Mouse (Mus musculus) retina, postnatal 7 days (tissue): Measurements from ENCODE around the gene Dusp2.

Experiments used
- DNase-seq: peaks from one replicate; pipeline ENCODE4 v3.0.0-alpha.2; 2012; ENCODE audit warnings: low read depth, low spot score

The Dusp2 gene

GRCm38 (mm10) chr2:127367126-127367820, 31.3 kb downstream of the Dusp2 start:
- DNase-seq = no peak

GRCm38 (mm10) chr2:127369703-127370376, 33.9 kb downstream of the Dusp2 start:
- no peak for DNase-seq

GRCm38 (mm10) chr2:127370561-127371483, 34.9 kb downstream of the Dusp2 start:
- no peak for DNase-seq

GRCm38 (mm10) chr2:127371484-127371861, 35.5 kb downstream of the Dusp2 start:
- DNase-seq = no peak

GRCm38 (mm10) chr2:127372082-127372481, 36.1 kb downstream of the Dusp2 start:
- no peak for DNase-seq

- DNase-seq = no peak
These were observed 38.2 kb downstream of the Dusp2 start for GRCm38 (mm10) chr2:127374131-127374530.

- DNase-seq = no peak
These were observed 39.1 kb downstream of the Dusp2 start for GRCm38 (mm10) chr2:127375087-127375486.

- peak; percentile 25 for DNase-seq
These were observed 39.9 kb downstream of the Dusp2 start for GRCm38 (mm10) chr2:127375759-127376341.

GRCm38 (mm10) chr2:127376423-127377051, 40.6 kb downstream of the Dusp2 start:
- no peak for DNase-seq

- DNase-seq = no peak
These were observed 42.1 kb downstream of the Dusp2 start for GRCm38 (mm10) chr2:127377942-127378610.

- no peak for DNase-seq
These were observed 42.6 kb downstream of the Dusp2 start for GRCm38 (mm10) chr2:127378611-127378990.

GRCm38 (mm10) chr2:127379250-127379649, 43.3 kb downstream of the Dusp2 start:
- no peak for DNase-seq

GRCm38 (mm10) chr2:127383881-127384280, 47.9 kb downstream of the Dusp2 start:
- no peak for DNase-seq

GRCm38 (mm10) chr2:127387521-127387920, 51.6 kb downstream of the Dusp2 start:
- no peak for DNase-seq
